Mouse (Mus musculus) stomach, embryonic 15.5 days (tissue): Measurements from ENCODE around the gene Sdr9c7. TPM values are rescaled to one million over a fixed set of nuclear protein-coding genes. Genes with fewer than 3 reads are reported as not detected.
"Not testable (repeated sequence)": the region's sequence is repeated elsewhere in the genome, so short reads cannot be mapped to it uniquely, and the experiment has no call there.

Experiments used
- ATAC-seq: fragments of 200-750 bp; cut with Nextera tagmentation; 2 replicates; pipeline ENCODE4 v1.8.0; 2017; ENCODE audit warnings: low read depth, moderate number of reproducible peaks, moderate TSS enrichment; ENCODE audit not compliant: insufficient read depth, low FRiP score
- H3K27ac ChIP-seq: fragments of 300-500 bp; sonication (generic); 2 replicates; pipeline ENCODE4 v1.5.1; 2015; ENCODE audit warnings: mild to moderate bottlenecking, inconsistent platforms
- H3K27me3 ChIP-seq: fragments of 300-500 bp; sonication (generic); replicated peaks from 2 replicates; pipeline ENCODE4 v1.6.1; 2015; ENCODE audit warnings: inconsistent platforms
- H3K36me3 ChIP-seq: fragments of 300-500 bp; sonication (generic); 2 replicates; pipeline ENCODE4 v1.6.1; 2015; ENCODE audit warnings: inconsistent platforms
- H3K4me1 ChIP-seq: fragments of 300-500 bp; sonication (generic); 2 replicates; pipeline ENCODE4 v1.6.1; 2015; ENCODE audit warnings: inconsistent platforms
- H3K4me2 ChIP-seq: fragments of 300-500 bp; sonication (generic); 2 replicates; pipeline ENCODE4 v1.6.1; 2015; ENCODE audit warnings: mild to moderate bottlenecking, inconsistent platforms
- H3K4me3 ChIP-seq: fragments of 300-500 bp; sonication (generic); replicated peaks from 2 replicates; pipeline ENCODE4 v1.5.1; 2015; ENCODE audit warnings: inconsistent platforms
- H3K9ac ChIP-seq: fragments of 300-500 bp; sonication (generic); 2 replicates; pipeline ENCODE4 v1.6.1; 2015; ENCODE audit warnings: inconsistent platforms
- H3K9me3 ChIP-seq: fragments of 300-500 bp; sonication (generic); 2 replicates; pipeline ENCODE4 v1.6.1; 2016; ENCODE audit warnings: inconsistent platforms
- WGBS: fragments of 180-500 bp; shearing (Covaris S2); methylation state at CpG from one replicate; pipeline ENCODE4 v1.1.7; 2015; 5-methylcytosine and 5-hydroxymethylcytosine counted together
- polyA plus RNA-seq: library from polyadenylated mRNA; unstranded; fragments of >200 nt; fragmentation: Nextera tagmentation; extraction: Ambion mirVana; gene quantifications from 2 replicates; pipeline ENCODE4 v1.2.1, GENCODE M21; 2015

The Sdr9c7 gene
- polyA plus RNA-seq, 1 experiment from 2014 or later = 1.2 TPM

GRCm38 (mm10) chr10:127917183-127917582, 18.9 kb downstream of the Sdr9c7 start:
- 80% methylated on average over 3 of the region's 3 CpGs for WGBS
- not testable (repeated sequence) for ATAC-seq, H3K27me3 ChIP-seq, H3K4me2 ChIP-seq, H3K27ac ChIP-seq, H3K4me1 ChIP-seq, H3K9ac ChIP-seq, H3K9me3 ChIP-seq, H3K36me3 ChIP-seq, H3K4me3 ChIP-seq

GRCm38 (mm10) chr10:127917651-127918050, 19.3 kb downstream of the Sdr9c7 start:
- H3K27ac ChIP-seq = no peak overlapping the region
- H3K4me2 ChIP-seq = no peak overlapping the region
- H3K4me3 ChIP-seq = no peak overlapping the region
- no peaks in the 10 kb centered on the region for H3K36me3 ChIP-seq
- H3K9me3 ChIP-seq = no peaks in the 10 kb centered on the region
- ATAC-seq = no peak
- H3K27me3 ChIP-seq = no peaks in the 10 kb centered on the region
- no peak overlapping the region for H3K9ac ChIP-seq
- H3K4me1 ChIP-seq = no peaks in the 10 kb centered on the region
- WGBS = 92% methylated on average over 5 of the region's 5 CpGs

GRCm38 (mm10) chr10:127922241-127922640, 23.9 kb downstream of the Sdr9c7 start:
- H3K9me3 ChIP-seq = no peaks in the 10 kb centered on the region
- H3K4me2 ChIP-seq = no peak overlapping the region
- 53% methylated on average over 1 of the region's 1 CpGs for WGBS
- H3K9ac ChIP-seq = no peak overlapping the region
- no peaks in the 10 kb centered on the region for H3K27me3 ChIP-seq
- no peak for ATAC-seq
- no peak overlapping the region for H3K4me3 ChIP-seq
- no peaks in the 10 kb centered on the region for H3K36me3 ChIP-seq
- no peak overlapping the region for H3K27ac ChIP-seq
- no peaks in the 10 kb centered on the region for H3K4me1 ChIP-seq

DNA sequence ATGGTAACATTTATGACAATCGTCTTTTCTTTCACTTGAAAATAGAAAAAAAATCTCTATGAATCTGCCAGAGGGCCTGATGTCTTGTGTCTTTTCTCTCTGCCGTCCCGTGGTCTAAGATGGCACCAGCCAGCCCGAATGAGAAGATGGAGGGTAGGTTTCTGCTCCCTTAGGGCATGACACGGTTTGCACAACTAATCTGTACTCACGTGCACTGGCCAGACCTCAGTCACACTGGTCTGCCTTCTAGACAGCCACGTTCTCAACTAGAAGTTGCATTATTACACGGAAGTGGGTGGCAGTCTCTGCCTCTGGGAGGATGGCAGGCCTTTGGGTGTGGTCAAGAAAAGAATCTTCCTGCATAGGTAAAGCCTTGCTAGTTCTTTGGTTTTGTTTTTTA, 24.7 kb downstream of the Sdr9c7 start:
- H3K27ac ChIP-seq = no peak overlapping the region
- no peak for ATAC-seq

GRCm38 (mm10) chr10:127924597-127925378, 26.5 kb downstream of the Sdr9c7 start:
- Histone ChIP-seq H3K36me3 (no peaks in the 10 kb centered on the region), H3K9ac (no peak overlapping the region), H3K4me2 (no peak overlapping the region), H3K27me3 (no peaks in the 10 kb centered on the region), H3K4me3 (no peak overlapping the region), H3K9me3 (no peaks in the 10 kb centered on the region), H3K27ac (peak overlapping the region; percentile 57; the same call in 1 of the 2 replicates), H3K4me1 (no peaks in the 10 kb centered on the region)
- WGBS = 55% methylated on average over 7 of the region's 7 CpGs
- ATAC-seq = no peak

More for the DNA sequence above, 24.7 kb downstream of the Sdr9c7 start:
- H3K4me2 ChIP-seq = no peak overlapping the region
- H3K4me3 ChIP-seq = no peak overlapping the region
- 87% methylated on average over 8 of the region's 8 CpGs for WGBS
- no peaks in the 10 kb centered on the region for H3K36me3 ChIP-seq
- H3K4me1 ChIP-seq = no peaks in the 10 kb centered on the region
- H3K27me3 ChIP-seq = no peaks in the 10 kb centered on the region
- H3K9ac ChIP-seq = no peak overlapping the region
- no peaks in the 10 kb centered on the region for H3K9me3 ChIP-seq

GRCm38 (mm10) chr10:127927737-127928136, 29.4 kb downstream of the Sdr9c7 start:
- WGBS = 45% methylated on average over 2 of the region's 2 CpGs
- Histone ChIP-seq H3K27ac (no peak overlapping the region), H3K4me2 (no peak overlapping the region), H3K4me1 (no peaks in the 10 kb centered on the region), H3K9me3 (no peaks in the 10 kb centered on the region), H3K9ac (no peak overlapping the region), H3K4me3 (no peak overlapping the region), H3K27me3 (no peaks in the 10 kb centered on the region), H3K36me3 (no peaks in the 10 kb centered on the region)
- no peak for ATAC-seq

- 60% methylated on average over 8 of the region's 8 CpGs for WGBS
- ATAC-seq = no peak
- Histone ChIP-seq H3K4me3 (no peak overlapping the region), H3K4me2 (no peak overlapping the region), H3K27ac (no peak overlapping the region), H3K9me3 (no peaks in the 10 kb centered on the region), H3K4me1 (no peaks in the 10 kb centered on the region), H3K36me3 (no peaks in the 10 kb centered on the region), H3K9ac (no peak overlapping the region), H3K27me3 (no peaks in the 10 kb centered on the region)
These were observed 34.1 kb downstream of the Sdr9c7 start for GRCm38 (mm10) chr10:127932290-127932926.

- Histone ChIP-seq H3K9me3 (no peaks in the 10 kb centered on the region), H3K4me3 (no peak overlapping the region), H3K4me1 (no peaks in the 10 kb centered on the region), H3K9ac (no peak overlapping the region), H3K27ac (no peak overlapping the region), H3K27me3 (no peaks in the 10 kb centered on the region), H3K36me3 (no peaks in the 10 kb centered on the region), H3K4me2 (no peak overlapping the region)
- WGBS = 85% methylated on average over 8 of the region's 8 CpGs
- no peak for ATAC-seq
These were observed 38.0 kb downstream of the Sdr9c7 start for GRCm38 (mm10) chr10:127936271-127936670.

GRCm38 (mm10) chr10:127936747-127937409, 38.6 kb downstream of the Sdr9c7 start:
- Histone ChIP-seq H3K4me2 (no peak overlapping the region), H3K9me3 (no peaks in the 10 kb centered on the region), H3K4me3 (no peak overlapping the region), H3K27me3 (no peaks in the 10 kb centered on the region), H3K9ac (no peak overlapping the region), H3K27ac (peak overlapping the region; percentile 2; the same call in 1 of the 2 replicates), H3K36me3 (no peaks in the 10 kb centered on the region), H3K4me1 (no peaks in the 10 kb centered on the region)
- ATAC-seq = no peak
- 79% methylated on average over 19 of the region's 19 CpGs for WGBS

DNA sequence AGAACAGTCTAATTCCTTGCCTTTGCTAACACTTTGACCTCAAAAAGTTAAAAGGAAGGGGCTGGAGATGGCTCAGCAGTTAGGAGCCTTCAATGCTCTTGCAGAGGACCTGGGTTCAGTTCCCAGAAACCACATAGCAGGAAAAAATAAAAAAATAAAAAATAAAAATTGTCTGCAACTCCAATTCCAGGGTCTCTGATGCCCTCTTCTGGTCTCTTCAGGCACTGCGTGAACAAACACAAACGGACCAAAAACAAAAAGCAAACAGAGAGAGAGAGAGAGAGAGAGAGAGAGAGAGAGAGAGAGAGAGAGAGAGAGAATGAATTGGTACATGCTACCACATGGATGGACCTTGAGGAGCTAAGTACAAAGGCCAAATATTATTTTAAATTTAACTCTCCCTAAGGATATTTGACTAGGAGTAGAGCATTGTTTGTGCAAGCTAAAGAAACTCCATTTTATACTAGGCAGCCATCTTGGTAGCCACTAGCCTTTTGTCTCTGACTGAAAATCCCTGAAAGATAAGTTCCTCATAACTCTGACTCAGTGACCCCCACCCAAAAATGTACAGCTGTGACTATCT, 39.2 kb downstream of the Sdr9c7 start:
- Histone ChIP-seq H3K4me1 (no peaks in the 10 kb centered on the region), H3K9ac (no peak overlapping the region), H3K27me3 (no peaks in the 10 kb centered on the region), H3K27ac (peak overlapping the region; percentile 2; the same call in 1 of the 2 replicates), H3K4me3 (no peak overlapping the region), H3K9me3 (no peaks in the 10 kb centered on the region), H3K36me3 (no peaks in the 10 kb centered on the region), H3K4me2 (no peak overlapping the region)
- no peak for ATAC-seq
- 2% methylated on average over 2 of the region's 2 CpGs for WGBS

GRCm38 (mm10) chr10:127939667-127940066, 41.3 kb downstream of the Sdr9c7 start:
- H3K4me1 ChIP-seq, H3K36me3 ChIP-seq, H3K9ac ChIP-seq, ATAC-seq, H3K4me2 ChIP-seq, H3K4me3 ChIP-seq, H3K27ac ChIP-seq, H3K27me3 ChIP-seq, H3K9me3 ChIP-seq: not testable (repeated sequence)
- 96% methylated on average over 10 of the region's 10 CpGs for WGBS
